Mouse (Mus musculus) embryo, embryonic 9.5 days (tissue): ENCODE measurements around the gene Cenpc1.

Experiments used
- DNase-seq: peaks from one replicate; pipeline ENCODE4 v3.0.0-alpha.2; 2017; ENCODE audit errors: extremely low spot score

The Cenpc1 gene

GRCm38 (mm10) chr5:86065101-86065875 lies at the start of gene Cenpc1:
Gene Cenpc1, minus strand, starts transcription at chr5:86065583.
- peak; percentile 99 for DNase-seq

GRCm38 (mm10) chr5:86113997-86114396 lies 48.6 kb upstream of the Cenpc1 start:
- no peak for DNase-seq

- DNase-seq, result no peak
These were observed 47.7 kb upstream of the Cenpc1 start for GRCm38 (mm10) chr5:86113037-86113436.

GRCm38 (mm10) chr5:86111074-86111473 lies 45.7 kb upstream of the Cenpc1 start:
- DNase-seq, result no peak

- DNase-seq, result no peak
These were observed 41.2 kb upstream of the Cenpc1 start for GRCm38 (mm10) chr5:86106610-86107009.

GRCm38 (mm10) chr5:86102176-86102575 lies 36.8 kb upstream of the Cenpc1 start:
- no peak for DNase-seq

GRCm38 (mm10) chr5:86100621-86101020 lies 35.2 kb upstream of the Cenpc1 start:
- DNase-seq, result no peak

- no peak for DNase-seq
These were observed 33.6 kb upstream of the Cenpc1 start for GRCm38 (mm10) chr5:86098988-86099387.

- DNase-seq, result no peak
These were observed 29.4 kb upstream of the Cenpc1 start for GRCm38 (mm10) chr5:86094754-86095153.

GRCm38 (mm10) chr5:86086751-86087150 lies 21.4 kb upstream of the Cenpc1 start:
- DNase-seq, result no peak

- DNase-seq, result no peak
These were observed 19.6 kb upstream of the Cenpc1 start for GRCm38 (mm10) chr5:86084979-86085378.

GRCm38 (mm10) chr5:86083987-86084386 lies 18.6 kb upstream of the Cenpc1 start:
- no peak for DNase-seq

GRCm38 (mm10) chr5:86078720-86079334 lies 13.4 kb upstream of the Cenpc1 start:
- DNase-seq, result no peak

- no peak for DNase-seq
These were observed 7.5 kb upstream of the Cenpc1 start for GRCm38 (mm10) chr5:86072756-86073386.

- no peak for DNase-seq
These were observed 6.2 kb upstream of the Cenpc1 start, which contains the start of gene Stap1 for GRCm38 (mm10) chr5:86071538-86071937. Gene Stap1, plus strand, starts transcription at chr5:86071746.

GRCm38 (mm10) chr5:86069121-86069520 lies 3.7 kb upstream of the Cenpc1 start:
- no peak for DNase-seq

- DNase-seq, result no peak
These were observed 3.1 kb upstream of the Cenpc1 start for GRCm38 (mm10) chr5:86068451-86068850.

GRCm38 (mm10) chr5:86066551-86066929 lies 1.2 kb upstream of the Cenpc1 start:
- peak; percentile 84 for DNase-seq

GRCm38 (mm10) chr5:86065876-86066550 lies 630 bp upstream of the Cenpc1 start:
- DNase-seq, result no peak

- no peak for DNase-seq
These were observed 1.9 kb downstream of the Cenpc1 start for GRCm38 (mm10) chr5:86063501-86063900.

- no peak for DNase-seq
These were observed 35.6 kb downstream of the Cenpc1 start for GRCm38 (mm10) chr5:86029820-86030219.
